Mouse (Mus musculus) stomach, postnatal 0 days (tissue): ENCODE measurements around the gene Hist1h1t. TPM values are rescaled to one million over a fixed set of nuclear protein-coding genes. Genes with fewer than 3 reads are reported as not detected.
"Not testable (repeated sequence)": the region's sequence is repeated elsewhere in the genome, so short reads cannot be mapped to it uniquely, and the experiment has no call there.

Experiments
- ATAC-seq: fragments of 200-750 bp; cut with Nextera tagmentation; 2 replicates; pipeline ENCODE4 v1.8.0; 2017; ENCODE audit not compliant: low FRiP score, low TSS enrichment
- DNase-seq: peaks from one replicate; pipeline ENCODE4 v3.0.0-alpha.2; 2016; ENCODE audit warnings: low spot score
- H3K27ac ChIP-seq: fragments of 300-500 bp; sonication (generic); replicated peaks from 2 replicates; pipeline ENCODE4 v1.5.1; 2014; ENCODE audit warnings: mild to moderate bottlenecking, control low read depth
- H3K27me3 ChIP-seq: fragments of 300-500 bp; sonication (generic); 2 replicates; pipeline ENCODE4 v1.6.1; 2014; ENCODE audit warnings: low read length; ENCODE audit not compliant: control insufficient read depth, insufficient read depth
- H3K36me3 ChIP-seq: fragments of 300-500 bp; sonication (generic); 2 replicates; pipeline ENCODE4 v1.6.1; 2014; ENCODE audit warnings: low read length, mixed read lengths; ENCODE audit not compliant: control insufficient read depth, insufficient read depth
- H3K4me1 ChIP-seq: fragments of 300-500 bp; sonication (generic); replicated peaks from 2 replicates; pipeline ENCODE4 v1.6.1; 2014; ENCODE audit warnings: antibody characterized with exemption; ENCODE audit not compliant: control insufficient read depth, insufficient read depth
- H3K4me2 ChIP-seq: fragments of 300-500 bp; sonication (generic); replicated peaks from 2 replicates; pipeline ENCODE4 v1.6.1; 2014; ENCODE audit warnings: low read depth, mild to moderate bottlenecking, control low read depth, moderate library complexity
- H3K4me3 ChIP-seq: fragments of 300-500 bp; sonication (generic); 2 replicates; pipeline ENCODE4 v1.5.1; 2014; ENCODE audit warnings: low read depth, low read length, control low read depth
- H3K9ac ChIP-seq: fragments of 300-500 bp; sonication (generic); 2 replicates; pipeline ENCODE4 v1.6.1; 2014; ENCODE audit warnings: mild to moderate bottlenecking, low read length, control low read depth, mixed read lengths
- H3K9me3 ChIP-seq: fragments of 300-500 bp; sonication (generic); 2 replicates; pipeline ENCODE4 v1.6.1; 2016; ENCODE audit warnings: low read length; ENCODE audit not compliant: control insufficient read depth
- CTCF ChIP-seq: IDR thresholded peaks from 2 replicates; pipeline ENCODE4 v1.5.1; 2016; ENCODE audit warnings: antibody characterized with exemption, low read depth, mild to moderate bottlenecking, moderate library complexity
- EP300 ChIP-seq: optimal IDR thresholded peaks from 2 replicates; pipeline ENCODE3; 2016; ENCODE audit warnings: antibody characterized with exemption
- WGBS: fragments of 180-500 bp; shearing (Covaris S2); extraction: QIAGEN DNeasy Blood & Tissue Kit; methylation state at CpG from one replicate; pipeline ENCODE4 v1.1.7; 2014; 5-methylcytosine and 5-hydroxymethylcytosine counted together
- polyA plus RNA-seq: library from polyadenylated mRNA; unstranded; fragments of >200 nt; fragmentation: Nextera tagmentation; extraction: Ambion mirVana; gene quantifications from 2 replicates; pipeline ENCODE4 v1.2.1, GENCODE M21; 2015

The Hist1h1t gene
- polyA plus RNA-seq, 1 experiment from 2014 or later = not detected

- no peak overlapping the region for H3K27ac ChIP-seq
- H3K4me2 ChIP-seq = no peak overlapping the region
- no peak for TF ChIP-seq EP300
- peak; percentile 93 for TF ChIP-seq CTCF
- no peaks in the 10 kb centered on the region for H3K9me3 ChIP-seq
- H3K36me3 ChIP-seq = no peaks in the 10 kb centered on the region
- no peaks in the 10 kb centered on the region for H3K4me1 ChIP-seq
- ATAC-seq = peak; percentile 66
- H3K9ac ChIP-seq = no peak overlapping the region
- no peak overlapping the region for H3K4me3 ChIP-seq
- H3K27me3 ChIP-seq = no peaks in the 10 kb centered on the region
- WGBS = 22% methylated on average over 8 of the region's 8 CpGs
- peak; percentile 72 for DNase-seq
Measured at GRCm38 (mm10) chr13:23700786-23701520, 5.3 kb downstream of the Hist1h1t start.

GRCm38 (mm10) chr13:23702220-23702619 is 6.6 kb downstream of the Hist1h1t start:
- WGBS = 61% methylated on average over 4 of the region's 4 CpGs
- Histone ChIP-seq H3K9ac (no peak overlapping the region), H3K27ac (no peak overlapping the region), H3K4me1 (no peaks in the 10 kb centered on the region), H3K27me3 (no peaks in the 10 kb centered on the region), H3K4me3 (no peak overlapping the region), H3K36me3 (no peaks in the 10 kb centered on the region), H3K4me2 (no peak overlapping the region), H3K9me3 (no peaks in the 10 kb centered on the region)
- no peak for ATAC-seq
- DNase-seq = no peak
- TF ChIP-seq EP300 = no peak
- TF ChIP-seq CTCF = no peak

DNA sequence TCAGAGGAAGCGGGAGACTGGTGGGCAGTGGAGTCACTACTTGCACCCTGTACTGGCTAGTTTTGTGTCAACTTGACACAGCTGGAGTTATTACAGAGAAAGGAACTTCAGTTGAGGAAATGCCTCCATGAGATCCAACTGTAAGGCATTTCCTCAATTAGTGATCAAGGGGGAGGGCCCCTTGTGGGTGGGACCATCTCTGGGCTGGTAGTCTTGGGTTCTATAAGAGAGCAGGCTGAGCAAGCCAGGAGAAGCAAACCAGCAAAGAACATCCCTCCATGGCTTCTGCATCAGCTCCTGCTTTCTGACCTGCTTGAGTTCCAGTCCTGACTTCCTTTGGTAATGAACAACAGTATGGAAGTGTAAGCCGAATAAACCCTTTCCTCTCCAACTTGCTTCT is 7.2 kb downstream of the Hist1h1t start:
- not testable (repeated sequence) for H3K27me3 ChIP-seq, H3K4me1 ChIP-seq, ATAC-seq, H3K27ac ChIP-seq, H3K4me2 ChIP-seq, H3K9me3 ChIP-seq, DNase-seq, H3K4me3 ChIP-seq, H3K36me3 ChIP-seq, H3K9ac ChIP-seq
- 60% methylated on average over 2 of the region's 2 CpGs for WGBS

- Histone ChIP-seq H3K27me3 (no peaks in the 10 kb centered on the region), H3K9me3 (no peaks in the 10 kb centered on the region), H3K27ac (no peak overlapping the region), H3K9ac (no peak overlapping the region), H3K36me3 (no peaks in the 10 kb centered on the region), H3K4me2 (no peak overlapping the region), H3K4me3 (no peak overlapping the region), H3K4me1 (no peaks in the 10 kb centered on the region)
- DNase-seq (no peak), ATAC-seq (no peak)
- WGBS = 92% methylated on average over 7 of the region's 7 CpGs
- no peak for TF ChIP-seq CTCF
- TF ChIP-seq EP300 = no peak
Measured at GRCm38 (mm10) chr13:23705751-23706356, 10.2 kb downstream of the Hist1h1t start.

GRCm38 (mm10) chr13:23706771-23707170 is 11.2 kb downstream of the Hist1h1t start:
- no peak overlapping the region for H3K4me3 ChIP-seq
- TF ChIP-seq CTCF (no peak), EP300 (no peak)
- no peak for DNase-seq
- H3K4me1 ChIP-seq = no peaks in the 10 kb centered on the region
- no peak overlapping the region for H3K4me2 ChIP-seq
- H3K36me3 ChIP-seq = no peaks in the 10 kb centered on the region
- WGBS = 93% methylated on average over 12 of the region's 12 CpGs
- H3K9me3 ChIP-seq = no peaks in the 10 kb centered on the region
- H3K27ac ChIP-seq = no peak overlapping the region
- ATAC-seq = no peak
- no peaks in the 10 kb centered on the region for H3K27me3 ChIP-seq
- H3K9ac ChIP-seq = no peak overlapping the region

- no peaks in the 10 kb centered on the region for H3K9me3 ChIP-seq
- no peak for ATAC-seq
- no peak overlapping the region for H3K4me2 ChIP-seq
- H3K27ac ChIP-seq = no peak overlapping the region
- TF ChIP-seq EP300 = no peak
- no peak for TF ChIP-seq CTCF
- no peak overlapping the region for H3K9ac ChIP-seq
- no peaks in the 10 kb centered on the region for H3K27me3 ChIP-seq
- H3K36me3 ChIP-seq = no peaks in the 10 kb centered on the region
- WGBS = 87% methylated on average over 4 of the region's 4 CpGs
- DNase-seq = no peak
- H3K4me1 ChIP-seq = no peaks in the 10 kb centered on the region
- H3K4me3 ChIP-seq = no peak overlapping the region
Measured at GRCm38 (mm10) chr13:23708041-23708440, 12.4 kb downstream of the Hist1h1t start.
